Mouse (Mus musculus) liver, embryonic 14.5 days (tissue): ENCODE measurements around the gene Nop16. TPM values are rescaled to one million over a fixed set of nuclear protein-coding genes. Genes with fewer than 3 reads are reported as not detected.

Source experiments
- ATAC-seq: fragments of 200-750 bp; cut with Nextera tagmentation; 2 replicates; pipeline ENCODE4 v1.8.0; 2017; ENCODE audit warnings: moderate number of reproducible peaks, mild to moderate bottlenecking, moderate library complexity; ENCODE audit not compliant: insufficient read depth
- DNase-seq, 3 experiments: peaks; one replicate each; pipeline ENCODE4 v3.0.0-alpha.2; 2012 to 2013; ENCODE audit warnings: low read depth in 3 of 3, low spot score in 3 of 3
- H3K27ac ChIP-seq: fragments of 300-500 bp; sonication (generic); 2 replicates; pipeline ENCODE4 v1.5.1; 2014; ENCODE audit warnings: moderate library complexity, mild to moderate bottlenecking, control low read depth, inconsistent platforms
- H3K27me3 ChIP-seq: fragments of 300-500 bp; sonication (generic); 2 replicates; pipeline ENCODE4 v1.6.1; 2014; ENCODE audit warnings: mild to moderate bottlenecking, low read length, moderate library complexity; ENCODE audit not compliant: control insufficient read depth, insufficient read depth
- H3K36me3 ChIP-seq: fragments of 300-500 bp; sonication (generic); replicated peaks from 2 replicates; pipeline ENCODE4 v1.6.1; 2014; ENCODE audit warnings: low read depth; ENCODE audit not compliant: control insufficient read depth, insufficient read depth
- H3K4me1 ChIP-seq, 2 experiments: fragments of 200-500 bp in 1 of 2; fragments of 300-500 bp in 1 of 2; sonication (generic) in 1 of 2; replicated peaks; 2 replicates each; pipeline ENCODE4 v1.6.1; 2012 to 2014; ENCODE audit warnings: antibody characterized with exemption in 1 of 2, inconsistent platforms in 1 of 2, low read length in 1 of 2; ENCODE audit not compliant: control insufficient read depth in 2 of 2, insufficient read depth in 2 of 2
- H3K4me2 ChIP-seq: fragments of 300-500 bp; sonication (generic); 2 replicates; pipeline ENCODE4 v1.6.1; 2014; ENCODE audit warnings: low read depth, mild to moderate bottlenecking, control low read depth, moderate library complexity
- H3K4me3 ChIP-seq, 2 experiments: fragments of 200-500 bp in 1 of 2; fragments of 300-500 bp in 1 of 2; sonication (generic) in 1 of 2; 2 replicates each; pipeline ENCODE4 v1.5.1; 2012 to 2014; ENCODE audit warnings: low read depth in 2 of 2, low read length in 2 of 2, mild to moderate bottlenecking in 2 of 2, control low read depth in 1 of 2, inconsistent platforms in 1 of 2, moderate library complexity in 1 of 2; ENCODE audit not compliant: insufficient read depth in 1 of 2
- H3K9ac ChIP-seq: fragments of 300-500 bp; sonication (generic); replicated peaks from 2 replicates; pipeline ENCODE4 v1.6.1; 2014; ENCODE audit warnings: mild to moderate bottlenecking, control low read depth, moderate library complexity
- H3K9me3 ChIP-seq: fragments of 300-500 bp; sonication (generic); 2 replicates; pipeline ENCODE4 v1.6.1; 2016; ENCODE audit warnings: low read length, mixed read lengths; ENCODE audit not compliant: control insufficient read depth
- CTCF ChIP-seq: IDR thresholded peaks from 2 replicates; pipeline ENCODE4 v1.5.1; 2016; ENCODE audit warnings: antibody characterized with exemption, low read depth, control low read depth
- EP300 ChIP-seq: IDR thresholded peaks from 2 replicates; pipeline ENCODE4 v1.6.1; 2016; ENCODE audit warnings: antibody characterized with exemption, low read depth
- WGBS: fragments of 180-500 bp; shearing (Covaris S2); extraction: QIAGEN DNeasy Blood & Tissue Kit; methylation state at CpG from one replicate; pipeline ENCODE4 v1.1.7; 2014; ENCODE audit not compliant: insufficient replicate concordance; 5-methylcytosine and 5-hydroxymethylcytosine counted together
- polyA plus RNA-seq, 2 experiments: library from polyadenylated mRNA; depleted of rRNA in 1 of 2; stranded (reverse) in 1 of 2; unstranded in 1 of 2; fragments of >200 nt; fragmentation: Nextera tagmentation in 1 of 2; extraction: Ambion mirVana in 1 of 2; gene quantifications; 2 replicates each; pipeline versions ENCODE4 v1.2.1 to v1.2.3; 2012 to 2014

Nop16 gene
- polyA plus RNA-seq, 2 experiments: 20.6 to 26.3 TPM

GRCm38 (mm10) chr13:54607204-54607603 lies 17.3 kb upstream of the Nop16 start:
- H3K4me3 ChIP-seq: no peak overlapping the region
- H3K27me3 ChIP-seq: no peaks in the 10 kb centered on the region
- DNase-seq (peak in 1 of 3 experiments; percentile 30), ATAC-seq (no peak)
- WGBS: 45% methylated on average over 5 of the region's 5 CpGs
- no peaks in the 10 kb centered on the region; the same call in 1 of the 2 replicates for H3K36me3 ChIP-seq
- no peak overlapping the region; the same call in none of the 2 replicates for H3K27ac ChIP-seq
- no peaks in the 10 kb centered on the region for H3K9me3 ChIP-seq
- peak overlapping the region; percentile 37 for H3K4me2 ChIP-seq
- TF ChIP-seq EP300 (no peak), CTCF (no peak)
- H3K9ac ChIP-seq: peak overlapping the region; percentile 15
- peaks cover 35 to 39% of the 10 kb centered on the region in 2 experiments for H3K4me1 ChIP-seq

GRCm38 (mm10) chr13:54605426-54605825 lies 15.5 kb upstream of the Nop16 start:
- WGBS: 80% methylated on average over 5 of the region's 5 CpGs
- H3K27ac ChIP-seq: no peak overlapping the region
- no peak for TF ChIP-seq CTCF
- no peak for TF ChIP-seq EP300
- ATAC-seq (no peak), DNase-seq (no peak)
- H3K27me3 ChIP-seq: no peaks in the 10 kb centered on the region
- H3K4me2 ChIP-seq: no peak overlapping the region
- H3K4me3 ChIP-seq: no peak overlapping the region
- H3K4me1 ChIP-seq: peaks cover 32 to 34% of the 10 kb centered on the region in 2 experiments
- H3K9ac ChIP-seq: no peak overlapping the region
- H3K9me3 ChIP-seq: no peaks in the 10 kb centered on the region
- H3K36me3 ChIP-seq: no peaks in the 10 kb centered on the region; the same call in 1 of the 2 replicates

- 72% methylated on average over 4 of the region's 4 CpGs for WGBS
- Histone ChIP-seq H3K9ac (no peak overlapping the region), H3K27ac (no peak overlapping the region), H3K9me3 (no peaks in the 10 kb centered on the region), H3K27me3 (no peaks in the 10 kb centered on the region), H3K4me1 (peaks cover 23 to 25% of the 10 kb centered on the region in 2 experiments), H3K36me3 (no peaks in the 10 kb centered on the region; the same call in none of the 2 replicates), H3K4me3 (no peak overlapping the region), H3K4me2 (no peak overlapping the region)
- DNase-seq (no peak), ATAC-seq (no peak)
- TF ChIP-seq EP300 (no peak), CTCF (no peak)
Observed at GRCm38 (mm10) chr13:54604221-54604620, 14.3 kb upstream of the Nop16 start.

GRCm38 (mm10) chr13:54603501-54603900 lies 13.6 kb upstream of the Nop16 start:
- TF ChIP-seq EP300: no peak
- no peak for TF ChIP-seq CTCF
- ATAC-seq: no peak
- no peak overlapping the region for H3K27ac ChIP-seq
- no peaks in the 10 kb centered on the region for H3K9me3 ChIP-seq
- no peak overlapping the region for H3K4me2 ChIP-seq
- no peak for DNase-seq
- no peak overlapping the region for H3K9ac ChIP-seq
- H3K4me3 ChIP-seq: no peak overlapping the region
- H3K27me3 ChIP-seq: no peaks in the 10 kb centered on the region
- peaks cover 16 to 18% of the 10 kb centered on the region in 2 experiments for H3K4me1 ChIP-seq
- H3K36me3 ChIP-seq: no peaks in the 10 kb centered on the region; the same call in none of the 2 replicates

- ATAC-seq (no peak), DNase-seq (no peak)
- Histone ChIP-seq H3K9me3 (no peaks in the 10 kb centered on the region), H3K9ac (no peak overlapping the region), H3K4me3 (no peak overlapping the region), H3K36me3 (no peaks in the 10 kb centered on the region; the same call in none of the 2 replicates), H3K4me2 (no peak overlapping the region), H3K4me1 (peaks cover 11% of the 10 kb centered on the region in 2 experiments), H3K27me3 (no peaks in the 10 kb centered on the region), H3K27ac (no peak overlapping the region)
- 68% methylated on average over 3 of the region's 3 CpGs for WGBS
- TF ChIP-seq CTCF (no peak), EP300 (no peak)
Observed at GRCm38 (mm10) chr13:54602639-54603111, 12.8 kb upstream of the Nop16 start.
